Mouse (Mus musculus) layer of hippocampus, postnatal 14 days (tissue): ENCODE measurements around the gene Gm48551. TPM values are rescaled to one million over a fixed set of nuclear protein-coding genes. Genes with fewer than 3 reads are reported as not detected.

Source experiments
- DNase-seq, 2 experiments: peaks; one replicate each; pipeline ENCODE4 v3.0.0; 2021 to 2022; ENCODE audit warnings: low spot score in 2 of 2, mixed read lengths in 1 of 2
- total RNA-seq, 2 experiments: library from RNA; stranded (reverse); gene quantifications; 2 replicates each; pipeline ENCODE4 v1.2.3; 2021

Gm48551 gene
- total RNA-seq, 2 experiments from 2014 or later, result 3.1 to 4.5 TPM

DNA sequence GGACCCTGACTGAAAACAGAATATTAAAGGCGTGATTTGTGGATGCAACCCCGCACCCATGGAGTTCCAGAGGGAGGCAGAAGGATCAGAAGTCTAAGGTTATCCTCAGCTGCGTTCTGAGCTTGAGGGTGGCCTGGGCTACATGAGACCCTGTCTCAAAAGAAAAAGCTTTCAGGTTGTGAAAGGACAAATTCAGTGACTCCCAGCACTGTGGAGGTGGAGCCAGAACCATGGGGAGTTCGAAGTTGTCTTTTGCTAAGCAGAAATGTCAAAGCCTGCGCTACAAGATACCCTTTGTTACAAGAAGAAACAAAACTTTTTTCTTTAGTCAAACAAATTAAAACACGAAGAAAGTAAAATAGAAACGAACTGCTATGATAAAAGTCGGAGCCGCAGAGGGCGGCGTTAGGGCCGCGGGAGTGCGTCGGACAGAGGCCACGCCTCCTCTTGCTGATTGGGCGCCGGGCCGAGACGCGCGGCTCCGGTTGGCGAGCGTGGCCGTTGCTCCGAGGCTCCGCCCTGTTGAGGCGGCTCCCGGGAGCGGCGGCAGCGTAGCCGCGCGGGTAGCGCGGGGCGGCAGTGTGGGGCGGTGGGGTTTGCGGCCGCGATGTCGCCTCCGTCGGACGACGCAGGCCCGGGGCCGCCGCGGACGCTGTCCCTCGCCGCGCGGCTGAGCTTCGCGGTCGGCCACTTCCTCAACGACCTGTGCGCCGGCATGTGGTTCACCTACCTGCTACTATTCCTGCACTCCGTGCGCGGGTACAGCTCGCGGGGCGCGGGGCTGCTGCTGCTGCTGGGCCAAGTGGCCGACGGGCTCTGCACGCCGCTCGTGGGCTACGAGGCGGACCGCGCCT is 27.0 kb upstream of the Gm48551 start, which contains the start of gene Mfsd12:
Mfsd12 (plus strand) TSS at position 501 of the 854 bp plus-strand sequence.
- DNase-seq, result peak; percentile 89 to 94

DNA sequence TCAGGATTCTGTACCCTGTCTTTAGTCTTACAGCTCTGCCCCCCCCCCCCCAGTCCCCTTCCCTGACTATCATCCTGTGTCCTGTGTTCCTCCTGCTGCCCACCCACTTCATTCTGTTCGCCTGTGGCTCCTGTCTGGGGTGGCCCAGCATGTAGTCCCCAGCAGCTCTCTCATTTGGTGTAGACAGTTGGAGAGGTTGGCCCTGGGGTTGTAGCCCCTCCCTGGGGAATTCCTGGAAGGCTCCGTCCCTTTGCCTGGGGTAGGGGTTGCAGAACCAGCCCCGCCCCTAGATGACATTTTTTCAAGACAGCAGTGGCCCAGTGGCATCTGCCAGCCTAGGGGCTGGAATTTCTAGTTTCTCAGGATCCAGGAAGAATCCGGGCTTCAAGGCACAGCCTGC is 26.1 kb upstream of the Gm48551 start:
- DNase-seq, result no peak

DNA sequence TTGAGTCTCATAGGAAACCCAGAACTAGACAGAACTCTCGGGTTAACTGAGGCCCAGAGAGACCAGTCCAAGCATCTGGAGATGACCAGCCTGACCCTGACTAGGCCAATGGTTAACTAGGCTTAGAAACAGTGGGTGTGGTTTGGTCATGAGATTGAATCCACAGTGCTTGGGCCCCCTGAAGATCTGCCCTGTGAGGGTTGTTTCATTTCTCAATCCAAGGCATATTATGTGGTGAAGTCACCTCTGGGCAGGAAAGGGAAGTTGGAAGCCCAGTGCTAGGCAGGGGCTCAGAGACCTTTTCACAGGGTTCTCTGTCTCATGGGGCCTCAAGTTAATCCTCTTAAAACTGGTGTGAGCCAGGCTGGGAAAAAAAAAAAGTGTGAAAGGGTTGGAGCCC is 25.4 kb upstream of the Gm48551 start:
- DNase-seq, result no peak

DNA sequence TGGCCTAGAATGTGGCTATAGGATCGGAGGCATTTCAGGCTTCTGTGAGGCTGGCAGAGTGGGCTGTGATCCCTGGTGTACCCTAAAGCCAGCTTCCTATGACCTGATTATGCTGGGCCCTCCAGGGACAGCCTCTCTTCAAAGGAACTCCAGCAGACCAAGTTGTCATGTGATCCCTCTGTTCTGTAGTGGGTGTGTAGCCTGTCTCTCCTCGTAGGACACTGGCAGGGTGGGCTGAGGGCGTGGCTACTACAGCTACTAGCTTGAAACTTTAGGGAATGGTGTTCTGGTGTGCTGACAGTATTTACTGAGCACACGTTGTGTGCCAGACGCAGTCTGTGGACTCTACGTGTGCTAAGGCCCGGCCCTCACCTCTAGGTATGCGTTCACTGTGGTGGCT is 23.5 kb upstream of the Gm48551 start:
- DNase-seq, result no peak

DNA sequence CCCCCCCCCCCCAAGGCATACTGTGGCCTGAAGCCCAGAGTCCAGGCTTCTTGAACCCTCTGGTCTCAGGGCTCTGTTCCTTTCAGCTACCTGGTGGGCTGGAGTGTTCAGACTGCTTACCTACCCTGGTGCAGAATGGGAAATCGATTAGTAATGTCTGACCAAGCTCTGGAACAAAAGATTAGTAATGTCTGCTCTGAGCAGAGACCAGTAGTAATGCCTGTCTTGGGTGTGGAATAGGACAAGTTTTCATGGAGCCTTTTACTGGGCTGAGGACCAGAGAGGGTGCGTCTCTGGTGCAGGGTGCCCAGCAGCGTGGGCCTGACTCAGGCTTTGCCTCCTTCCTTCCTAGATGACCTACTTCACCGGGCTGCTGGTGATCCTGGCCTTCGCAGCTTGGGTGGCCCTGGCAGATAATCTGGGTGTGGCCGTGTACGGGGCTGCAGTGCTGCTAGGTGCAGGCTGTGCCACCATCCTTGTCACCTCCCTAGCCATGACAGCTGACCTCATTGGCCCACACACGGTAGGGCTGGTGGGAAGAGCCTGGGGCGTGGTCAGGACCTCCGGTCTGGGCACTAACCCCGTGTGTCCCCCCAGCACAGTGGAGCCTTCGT is 21.8 kb upstream of the Gm48551 start:
- no peak for DNase-seq

DNA sequence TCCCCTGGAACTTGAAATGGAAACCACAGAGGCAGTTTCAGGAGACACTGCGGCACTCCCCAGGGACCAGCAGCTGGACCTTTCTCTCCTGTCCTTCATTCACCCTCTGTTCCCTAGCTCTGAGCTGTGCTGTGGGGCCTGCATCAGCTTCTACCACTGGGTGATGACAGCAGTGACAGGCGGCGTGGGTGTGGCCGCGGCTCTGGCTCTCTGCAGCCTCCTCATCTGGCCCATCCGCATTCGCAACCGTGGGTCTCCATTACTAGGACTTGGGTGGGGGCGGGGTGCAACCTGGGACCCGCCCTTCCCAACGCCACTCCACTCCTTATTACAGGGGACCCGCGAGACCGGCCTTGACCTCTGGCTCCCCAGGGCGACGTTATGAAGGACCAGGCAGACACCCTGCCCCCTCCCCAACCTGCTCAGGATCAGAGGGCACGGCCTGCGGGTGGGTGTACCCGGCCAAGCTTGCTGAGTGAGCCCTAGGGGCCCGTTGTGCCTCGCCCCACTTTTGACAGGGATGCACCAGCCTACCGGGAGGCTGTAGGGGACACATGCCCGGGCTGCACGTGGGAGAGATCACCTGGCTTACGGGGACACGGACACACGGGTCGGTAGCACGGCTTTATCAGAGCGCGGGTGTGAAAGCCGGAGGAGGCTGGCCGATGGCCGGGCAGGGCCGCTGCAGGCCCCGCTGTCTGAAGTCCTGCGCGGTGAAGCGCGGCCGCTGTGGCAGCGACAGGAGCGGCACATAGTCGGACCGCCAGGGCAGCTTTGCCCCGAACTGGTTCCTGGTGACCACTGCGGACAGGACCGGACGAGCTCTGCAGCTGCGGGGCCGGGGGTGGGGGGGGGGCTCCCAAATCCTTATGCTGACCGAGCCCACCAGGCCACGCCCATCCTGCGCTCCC is 20.6 kb upstream of the Gm48551 start:
- DNase-seq, result no peak

DNA sequence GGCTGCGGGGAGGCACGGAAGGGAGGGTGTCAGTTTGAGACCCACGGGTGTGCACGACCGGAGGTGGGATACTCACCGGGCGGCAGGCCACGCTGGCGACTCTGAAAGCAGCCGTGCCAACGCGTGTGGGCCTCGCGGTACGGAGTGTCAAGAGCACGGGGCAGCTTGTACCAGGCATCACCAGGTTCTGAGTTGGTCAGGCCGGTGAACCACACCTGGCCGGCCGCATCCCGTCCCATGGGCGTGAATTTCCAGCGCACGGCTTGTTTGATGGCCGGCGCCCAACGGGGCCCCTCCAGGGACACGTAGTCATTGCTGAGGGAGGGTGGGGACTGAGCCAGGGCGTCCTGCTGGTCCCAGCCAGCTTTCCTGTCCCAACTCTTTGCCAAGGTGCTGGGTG is 19.6 kb upstream of the Gm48551 start:
- DNase-seq, result no peak

DNA sequence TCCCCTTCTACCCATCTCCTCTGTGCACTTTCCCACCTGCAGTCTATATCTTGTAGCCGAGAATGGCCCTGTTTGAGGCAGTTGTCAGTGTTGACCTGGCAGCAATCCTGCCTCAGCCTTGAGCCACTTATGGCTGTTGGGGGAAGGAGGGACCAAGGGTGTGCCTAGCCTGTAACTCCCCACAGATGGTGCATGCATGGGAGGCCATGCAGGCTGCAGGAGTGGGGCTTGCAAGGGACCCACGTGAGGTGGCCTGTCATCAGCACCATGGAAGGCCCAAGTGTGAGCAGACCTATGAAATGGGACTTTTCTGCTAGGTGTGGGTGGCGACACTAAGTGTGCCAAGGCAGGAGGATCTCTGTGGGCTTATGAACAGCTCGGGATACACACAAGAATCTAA is 19.2 kb upstream of the Gm48551 start:
- DNase-seq, result no peak

DNA sequence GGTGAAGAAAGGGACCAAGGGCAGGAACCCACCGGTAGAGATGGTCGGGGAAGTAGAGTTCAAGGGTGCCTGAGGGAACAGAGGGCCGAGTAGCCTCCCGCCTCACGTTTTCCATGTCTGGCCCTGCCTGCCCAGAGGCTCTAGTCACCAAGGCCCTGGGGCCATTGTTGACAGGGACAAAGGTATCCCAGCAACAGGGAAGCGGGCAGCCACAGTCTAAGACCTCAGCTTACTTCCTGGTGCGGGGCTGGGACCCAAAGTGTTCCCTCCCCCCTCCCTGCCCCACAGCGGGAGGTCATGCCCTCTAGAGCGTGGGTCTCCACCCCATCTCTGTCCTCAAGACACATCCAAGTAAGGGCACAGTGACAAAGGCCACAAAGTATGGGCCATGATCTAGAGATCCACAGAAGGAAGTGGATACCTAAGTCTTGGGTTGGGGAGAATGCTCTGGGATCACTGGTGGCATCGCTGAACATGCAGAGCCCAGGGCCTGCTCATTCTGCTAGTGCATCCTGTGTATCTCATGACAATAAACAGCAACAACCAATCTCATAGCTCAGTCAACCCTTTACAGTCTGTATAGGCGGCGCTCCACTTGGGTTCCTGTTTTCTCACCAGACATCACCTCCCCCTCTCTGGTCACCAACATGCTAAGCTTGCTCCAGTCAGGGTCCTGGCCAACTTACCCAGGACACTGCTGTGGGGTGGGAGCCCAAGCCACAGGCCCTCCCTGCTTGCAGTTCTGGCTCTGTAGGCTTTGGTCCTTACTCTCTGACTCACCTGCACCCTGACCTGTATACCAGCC is 18.4 kb upstream of the Gm48551 start, which contains the start of gene 4930404N11Rik:
4930404N11Rik (minus strand) TSS at position 145 of the 805 bp plus-strand sequence.
- no peak for DNase-seq

DNA sequence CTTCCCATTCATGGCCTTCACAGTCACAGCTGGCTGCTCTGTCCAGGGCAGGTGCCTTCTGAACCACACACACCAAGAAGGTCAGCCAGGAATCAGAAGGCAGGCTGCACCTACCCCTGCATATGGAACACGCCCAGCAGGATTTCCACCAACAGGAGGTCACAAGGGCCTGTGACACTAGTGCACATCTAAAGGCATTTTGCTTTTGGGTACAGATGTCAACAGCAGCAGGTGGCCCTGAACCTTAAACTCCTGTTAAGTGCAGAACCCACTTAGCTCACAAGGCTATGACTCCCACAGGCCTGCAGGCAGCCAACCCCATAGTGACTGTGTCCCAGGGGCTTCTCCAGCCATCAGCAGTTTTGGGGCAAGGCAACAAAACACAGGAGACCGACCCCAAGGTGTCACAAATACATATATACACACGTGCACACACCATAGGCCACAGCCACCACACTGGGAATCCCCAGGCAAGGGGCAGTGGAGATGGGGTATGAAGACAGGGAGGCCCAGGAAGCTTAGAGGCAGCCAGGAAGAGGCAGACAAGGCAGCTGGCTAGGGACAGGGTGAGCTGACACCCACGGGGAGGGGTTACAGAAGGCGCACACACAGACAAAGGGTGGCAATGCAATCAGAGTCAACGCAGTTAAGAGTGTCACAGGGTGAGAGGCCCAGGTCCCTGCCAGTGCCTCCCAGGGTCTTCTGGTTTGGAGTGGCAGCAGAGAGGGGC is 17.6 kb upstream of the Gm48551 start:
- no peak for DNase-seq

DNA sequence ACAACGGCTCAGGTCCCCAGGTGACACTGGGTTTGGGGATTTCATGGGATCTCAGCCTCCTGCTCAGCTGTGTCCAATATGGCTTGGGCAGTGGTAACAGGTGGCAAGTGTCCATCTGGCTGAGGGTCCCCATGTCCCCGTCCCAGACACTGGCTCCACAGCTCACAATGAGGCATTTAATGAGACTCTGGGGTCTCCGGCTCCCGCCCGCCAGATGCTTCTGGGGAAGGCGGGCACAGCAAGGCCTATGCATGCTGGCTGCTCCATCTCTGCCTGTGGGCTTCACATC is 17.1 kb upstream of the Gm48551 start:
- no peak for DNase-seq

DNA sequence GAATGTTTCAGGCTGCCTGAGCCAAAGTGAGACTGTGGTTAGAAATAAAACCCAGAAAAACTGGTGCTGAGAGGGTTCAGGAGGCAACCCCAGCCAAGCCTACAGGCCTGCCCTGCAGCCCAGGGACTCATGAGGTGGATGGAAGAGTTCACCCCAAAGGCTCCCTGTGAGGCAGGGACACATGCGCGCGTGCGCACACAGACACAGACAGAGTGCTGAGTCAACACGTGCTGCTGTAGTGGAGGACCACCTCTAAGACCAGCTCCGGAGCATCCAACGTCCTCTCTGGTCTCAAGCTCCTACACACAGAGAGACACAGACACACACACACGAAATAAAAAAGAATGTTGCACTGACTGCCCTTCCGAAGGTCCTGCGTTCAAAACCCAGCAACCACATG is 8.9 kb upstream of the Gm48551 start:
- DNase-seq, result no peak

DNA sequence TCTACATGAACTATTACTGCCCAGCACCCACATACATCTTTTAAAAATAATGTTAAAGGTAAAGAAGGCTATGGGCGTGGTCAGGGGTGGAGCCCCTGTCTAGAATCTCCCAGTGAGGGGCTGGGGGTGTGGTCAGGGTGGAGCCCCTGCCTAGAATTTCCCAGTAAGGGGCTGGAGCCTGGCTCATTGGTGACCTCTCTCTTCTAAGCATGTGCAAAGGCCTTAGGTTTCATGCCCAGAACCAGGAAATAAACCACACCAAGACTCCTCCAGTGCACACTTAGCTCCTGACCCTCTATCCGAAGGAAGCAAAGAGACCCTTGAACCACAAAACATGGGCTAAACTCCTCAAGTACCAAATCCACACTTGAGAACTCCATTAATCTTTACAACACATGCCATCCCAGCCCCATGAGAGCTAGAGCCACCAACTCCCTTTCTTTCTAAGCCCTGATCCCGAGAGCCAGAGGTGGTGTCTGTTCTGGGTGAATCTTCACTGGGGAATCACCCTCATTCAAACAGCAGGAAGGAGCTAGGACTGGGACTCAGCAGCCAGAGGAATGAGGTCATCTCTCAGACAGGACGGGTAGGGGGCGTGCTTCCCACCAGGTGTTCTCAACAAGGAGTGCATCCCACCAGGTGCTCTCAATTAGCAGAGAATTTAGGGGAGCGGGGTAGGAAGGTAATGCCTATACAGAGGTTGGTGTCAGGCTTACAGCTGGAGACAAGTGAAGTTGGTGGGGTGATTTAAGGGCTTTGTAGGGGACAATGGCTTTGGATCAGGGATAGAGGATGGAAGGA is 7.5 kb upstream of the Gm48551 start:
- no peak for DNase-seq

DNA sequence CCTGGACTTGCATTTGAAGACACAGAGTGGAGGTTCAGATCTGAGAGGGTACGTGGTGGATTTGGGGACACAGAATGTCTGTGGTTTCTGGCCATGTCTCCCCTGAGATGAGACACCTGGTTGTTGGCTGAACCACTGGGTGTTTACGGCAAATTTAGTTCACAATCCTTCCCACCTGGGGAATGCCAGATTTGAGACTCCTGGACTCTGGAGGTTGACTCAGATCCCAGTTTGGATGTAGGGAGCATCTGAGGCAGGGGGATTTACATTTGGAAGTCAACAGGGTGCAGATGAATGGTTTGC is 7.0 kb upstream of the Gm48551 start:
- no peak for DNase-seq

DNA sequence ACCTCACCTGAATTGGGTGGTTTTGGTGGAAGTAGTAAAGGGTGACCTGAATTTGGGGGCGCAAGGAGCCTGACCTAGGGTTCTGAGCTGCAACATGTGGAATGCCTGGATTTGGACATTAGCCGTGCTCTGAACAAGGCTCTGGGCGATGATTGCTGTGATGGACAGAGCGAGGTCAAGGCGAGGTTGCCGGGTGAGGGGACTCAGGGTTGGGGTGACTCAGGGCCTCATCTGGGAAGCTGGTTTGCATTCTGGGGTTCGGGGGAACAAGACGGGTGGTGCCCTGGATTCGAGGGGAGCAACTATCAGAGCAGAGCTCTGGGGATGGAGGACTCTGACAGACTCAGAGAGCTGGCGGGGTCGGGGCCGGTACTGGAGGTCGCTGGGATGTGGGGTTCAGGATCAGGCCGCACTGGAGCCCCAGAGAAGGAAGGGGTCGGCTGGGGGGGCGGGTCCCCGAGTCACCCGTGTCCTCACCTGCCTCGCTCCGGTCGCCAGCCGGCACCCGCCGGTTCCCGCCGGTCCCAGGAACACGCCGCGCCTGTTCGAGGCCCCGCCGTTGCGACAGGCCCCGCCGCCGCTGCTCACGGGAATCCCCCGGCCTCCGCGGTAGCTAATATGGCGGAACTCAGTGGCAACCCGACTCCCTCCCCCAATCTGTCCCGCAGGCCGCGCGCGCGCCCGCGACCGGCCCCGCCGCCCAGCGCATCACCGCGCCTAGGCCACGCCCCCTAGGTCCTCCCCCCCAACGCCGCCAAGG is 6.3 kb upstream of the Gm48551 start, which contains the start of gene Fzr1:
Fzr1 (minus strand) TSS at position 724 of the 760 bp plus-strand sequence.
- DNase-seq, result no peak

DNA sequence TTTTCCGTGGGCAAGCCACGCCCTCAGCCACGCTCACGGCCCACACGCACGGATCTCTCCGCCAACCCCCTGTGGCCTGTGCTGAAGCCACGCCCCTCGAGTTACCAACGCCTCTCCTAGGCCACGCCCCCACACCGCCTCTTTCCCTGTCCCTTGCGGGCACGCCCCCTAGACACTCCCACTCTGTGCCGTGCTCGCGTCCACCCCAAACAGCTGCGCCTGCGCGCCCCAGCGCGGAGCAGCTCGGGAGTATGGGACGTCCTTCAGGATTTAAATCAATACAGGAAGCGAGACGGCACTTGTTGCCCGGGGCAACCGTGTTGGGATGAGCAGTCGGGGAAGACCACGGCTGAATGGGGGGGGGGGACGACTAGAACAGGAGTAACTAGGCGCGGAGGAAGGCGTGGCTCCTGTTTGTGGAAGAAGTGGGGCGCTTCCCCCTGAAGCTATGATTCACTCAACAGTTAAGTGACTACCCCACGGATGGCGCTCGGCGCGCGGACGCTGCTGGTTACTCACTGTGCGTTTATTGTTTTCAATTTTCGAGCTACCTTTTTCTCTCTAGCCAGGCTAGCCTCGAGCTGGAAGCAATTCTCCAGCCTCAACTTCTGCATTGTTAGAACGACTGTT is 5.6 kb upstream of the Gm48551 start:
- DNase-seq, result peak; percentile 100

DNA sequence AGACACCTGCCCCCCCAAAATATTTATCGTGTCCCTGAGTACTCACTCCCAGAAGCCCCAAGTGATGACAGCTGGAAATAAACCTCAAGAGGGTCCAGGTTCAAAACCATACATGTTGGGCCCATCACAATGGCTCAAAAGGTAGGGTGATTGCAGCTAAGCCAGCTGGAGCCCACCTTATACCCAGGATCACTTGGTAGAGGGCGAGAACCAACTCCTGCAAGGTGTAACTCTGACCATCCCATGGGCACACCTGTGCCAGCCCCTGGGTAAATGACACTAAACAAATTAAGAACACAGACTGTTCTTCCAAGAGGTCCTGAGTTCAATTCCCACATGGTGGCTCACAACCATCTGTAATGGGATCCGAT is 5.1 kb upstream of the Gm48551 start:
- DNase-seq, result no peak

DNA sequence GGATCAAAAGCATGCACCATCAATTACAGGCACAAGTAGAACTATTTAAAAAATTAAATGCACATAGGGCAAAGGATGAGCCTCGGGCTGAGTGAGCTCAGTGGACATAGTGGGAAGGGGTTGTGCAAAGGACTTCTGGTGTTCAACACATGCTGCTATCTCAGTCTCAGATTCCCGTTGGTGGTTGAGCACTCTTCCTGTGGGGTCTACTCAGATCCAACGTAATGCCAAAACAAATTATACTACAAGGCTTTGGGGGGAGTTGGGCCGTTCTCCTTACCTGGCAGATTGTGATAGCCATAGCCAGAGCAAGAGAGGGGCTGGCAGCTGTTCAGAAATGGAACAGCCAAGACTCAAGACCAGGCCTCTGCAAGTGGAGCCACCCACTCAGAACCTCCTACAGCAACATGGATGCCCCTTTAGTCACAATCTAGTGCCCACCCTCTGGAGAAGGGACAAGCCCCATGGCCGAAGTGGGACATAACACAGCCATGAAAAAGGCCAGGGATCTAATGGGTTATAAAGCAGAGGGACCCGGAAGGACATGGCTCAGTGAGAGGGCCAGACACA is 4.4 kb upstream of the Gm48551 start:
- DNase-seq, result no peak
